Mouse (Mus musculus) G1E (cell line): ENCODE measurements around the gene Scgb3a1.

ENCODE experiments used
- CTCF ChIP-seq: IDR thresholded peaks from 2 replicates; pipeline ENCODE4 v1.5.1; 2012; ENCODE audit warnings: low read depth, low read length, inconsistent platforms, mixed read lengths
- GATA1 ChIP-seq: IDR thresholded peaks from 2 replicates; pipeline ENCODE4 v1.6.1; 2012; ENCODE audit warnings: borderline replicate concordance, low read length, inconsistent platforms, mixed read lengths
- POLR2AphosphoS5 ChIP-seq: IDR thresholded peaks from 2 replicates; pipeline ENCODE4 v1.6.1; 2012; ENCODE audit warnings: low read depth, low read length, inconsistent platforms; ENCODE audit not compliant: insufficient replicate concordance
- TAL1 ChIP-seq: conservative IDR thresholded peaks from 2 replicates; pipeline ENCODE4 v1.6.1; 2012; ENCODE audit warnings: low read depth, low read length, inconsistent platforms, mixed read lengths

DNA sequence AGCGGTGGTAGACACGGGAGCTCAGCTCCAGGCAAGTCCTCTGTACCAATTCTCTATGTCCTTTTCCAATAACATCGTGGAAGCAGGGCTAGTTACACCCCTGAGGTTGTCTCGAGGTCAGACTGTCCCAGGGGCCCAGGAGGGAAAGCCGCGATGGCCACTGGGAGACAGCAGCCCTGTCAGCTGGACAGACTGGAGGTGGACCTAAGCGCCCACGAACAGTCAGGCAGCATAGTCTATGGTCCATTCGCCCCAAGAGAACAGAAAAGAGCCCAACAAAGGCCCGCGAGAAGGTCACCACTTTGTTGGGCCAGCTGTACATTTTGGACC, 10.4 kb upstream of the Scgb3a1 start:
- TF ChIP-seq CTCF: no peak
- TF ChIP-seq POLR2AphosphoS5: no peak
- no peak for TF ChIP-seq TAL1
- no peak for TF ChIP-seq GATA1
